Comparison of ENCODE assay signal across 8 mouse cellular contexts in the genomic region with DNA sequence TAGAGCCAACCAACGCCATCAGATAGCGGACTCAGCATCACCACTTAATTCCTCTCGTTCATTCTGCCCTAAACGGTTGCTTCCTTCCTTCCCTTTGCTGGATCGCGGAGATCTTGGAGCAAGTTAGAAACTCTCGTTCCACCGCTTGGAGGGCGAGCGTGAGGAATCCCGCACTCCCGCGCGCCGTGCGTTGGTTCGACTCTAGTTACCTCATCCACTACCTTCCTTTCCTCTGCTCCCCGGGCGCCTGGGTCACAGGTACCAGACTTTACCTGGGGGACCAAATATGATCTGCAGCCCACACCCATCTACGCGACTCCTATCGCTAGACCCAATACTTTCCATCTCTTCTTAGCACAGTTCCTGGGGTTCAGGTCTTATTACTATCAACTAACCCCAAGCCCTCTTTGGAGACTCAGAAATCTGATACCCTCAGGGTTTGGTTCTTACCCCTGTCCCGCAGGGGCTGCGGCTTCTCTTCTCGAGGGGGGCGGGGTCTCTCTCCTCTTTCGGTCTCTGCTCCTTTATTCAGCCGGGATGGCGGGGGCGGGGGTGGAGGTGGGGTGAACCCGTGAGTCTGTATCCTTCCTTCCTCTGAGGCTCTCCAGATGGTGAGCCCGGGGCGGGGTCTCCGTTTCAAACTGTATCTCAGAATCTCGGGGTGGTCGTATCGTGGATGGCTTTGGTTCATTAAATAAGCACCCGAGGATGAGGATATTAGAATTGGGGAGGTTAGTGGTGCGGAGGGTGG. TPM values are rescaled to one million over a fixed set of nuclear protein-coding genes. Genes with fewer than 3 reads are reported as not detected.
A peak's percentile ranks its signal among the peaks of the same experiment; 100 is the strongest.
DNase-seq lines count a peak whose midpoint lies in the region; ATAC-seq and TF ChIP-seq lines count a peak whose summit lies in the region.

A gene (minus strand): TSS at position 539 of the 751 bp plus-strand sequence.

- H3K4me3 ChIP-seq in layer of hippocampus, adult 2 months = peak within 1 kb of the TSS; percentile 48
- H3K4me3 ChIP-seq in heart, embryonic 11.5 days (ENCODE audit: low read depth, low read length) = peak within 1 kb of the TSS; percentile 48
- H3K4me3 ChIP-seq in midbrain, postnatal 0 days (ENCODE audit: low read depth, low read length) = peak within 1 kb of the TSS; percentile 29

- peak within 1 kb of the TSS; percentile 75 for H3K9ac ChIP-seq in heart, embryonic 11.5 days (ENCODE audit: low read depth, low read length)
- H3K9ac ChIP-seq in midbrain, postnatal 0 days (replicated peaks; ENCODE audit: low read length, poor library complexity, severe bottlenecking) = no peak within 1 kb of the TSS

- no peak for ATAC-seq in heart, embryonic 11.5 days (replicated peaks; ENCODE audit: insufficient number of reproducible peaks, low FRiP score, low TSS enrichment)
- ATAC-seq in midbrain, postnatal 0 days (ENCODE audit: low FRiP score) = no peak

- H3K4me2 ChIP-seq in heart, embryonic 11.5 days = peak within 1 kb of the TSS; percentile 68
- peak within 1 kb of the TSS; percentile 45 for H3K4me2 ChIP-seq in midbrain, postnatal 0 days (ENCODE audit: low read depth, low read length, poor library complexity, severe bottlenecking)

- no peak for DNase-seq in layer of hippocampus, adult 2 months (ENCODE audit: low spot score in 2 of 2)
- no peak for DNase-seq in layer of hippocampus, adult 9-10 months (ENCODE audit: low spot score)
- DNase-seq in adrenal gland, postnatal 4 days (ENCODE audit: low spot score in 2 of 2) = no peak
- peak; percentile 69 for DNase-seq in kidney, postnatal 14 days
- no peak for DNase-seq in midbrain, postnatal 0 days (ENCODE audit: low spot score)
- no peak for DNase-seq in urinary bladder, adult 2 months (ENCODE audit: low spot score)
- DNase-seq in left cerebral cortex, adult 8-10 months (ENCODE audit: low spot score in 2 of 2) = no peak

- WGBS in heart, embryonic 11.5 days (ENCODE audit: insufficient replicate concordance) = 4% methylated on average over 39 of the region's 39 CpGs
- 2% methylated on average over 39 of the region's 39 CpGs for WGBS in midbrain, postnatal 0 days

- peak within 1 kb of the TSS; percentile 76 for H3K27ac ChIP-seq in layer of hippocampus, adult 2 months
- peak within 1 kb of the TSS; percentile 93 for H3K27ac ChIP-seq in heart, embryonic 11.5 days (ENCODE audit: low read depth, low read length)
- H3K27ac ChIP-seq in midbrain, postnatal 0 days (ENCODE audit: low read depth, low read length) = 0 out of 2 replicates have a peak within 1 kb of the TSS, but pooled peaks have one; percentile 2

- H3K4me1 ChIP-seq in heart, embryonic 11.5 days (ENCODE audit: control insufficient read depth, insufficient read depth, low read length) = peaks cover 44% of the 10 kb centered on the region
- H3K4me1 ChIP-seq in midbrain, postnatal 0 days (ENCODE audit: insufficient read depth, low read length) = no peaks in the 10 kb centered on the region; the same call in 1 of the 2 replicates

- peaks cover 55% of the 10 kb centered on the region for H3K27me3 ChIP-seq in heart, embryonic 11.5 days (ENCODE audit: control insufficient read depth, insufficient read depth, low read length)
- peaks cover 24% of the 10 kb centered on the region for H3K27me3 ChIP-seq in midbrain, postnatal 0 days (ENCODE audit: insufficient read depth, low read length)

- H3K9me3 ChIP-seq in heart, embryonic 11.5 days (replicated peaks; ENCODE audit: control insufficient read depth, low read length) = no peaks in the 10 kb centered on the region
- H3K9me3 ChIP-seq in midbrain, postnatal 0 days (ENCODE audit: low read length) = no peaks in the 10 kb centered on the region

- H3K36me3 ChIP-seq in heart, embryonic 11.5 days (ENCODE audit: control insufficient read depth, insufficient read depth, low read length) = no peaks in the 10 kb centered on the region
- 0 out of 2 replicates have a peak, but pooled peaks cover under 1% of the 10 kb centered on the region for H3K36me3 ChIP-seq in midbrain, postnatal 0 days (ENCODE audit: insufficient read depth, low read length)

- no peak for TF ChIP-seq CTCF in layer of hippocampus, adult 2 months (conservative IDR thresholded peaks at IDR 0.05)
- no peak for TF ChIP-seq CTCF in midbrain, postnatal 0 days (IDR thresholded peaks at IDR 0.05)

RNA-seq across cellular contexts. Expression of the gene that starts here (rescaled TPM):
- total RNA-seq in layer of hippocampus, adult 2 months (2021) = 1 to 10 TPM in 1 of 2 experiments, under 1 TPM in 1; 0.83 to 1.4 TPM
- 10 to 100 TPM; 23.8 to 33.4 TPM for total RNA-seq in adrenal gland, postnatal 4 days (2021)
- 11.9 and 13.0 TPM in 2 replicates for polyA plus RNA-seq in heart, embryonic 11.5 days (2014; fragmentation: Nextera tagmentation; extraction: Ambion mirVana)
- total RNA-seq in midbrain, postnatal 0 days (2014; rRNA removed) = 3.8 and 6.8 TPM in 2 replicates
- polyA plus RNA-seq in midbrain, postnatal 0 days (2015; fragmentation: Nextera tagmentation; extraction: Ambion mirVana) = 2.4 and 2.7 TPM in 2 replicates
- 4.0 and 4.1 TPM in 2 replicates for polyA plus RNA-seq in urinary bladder, adult 2 months (2012; rRNA removed)
- total RNA-seq in left cerebral cortex, adult 8-10 months (2022) = 1 to 10 TPM; 1.0 to 2.2 (median 1.9) TPM

Comparison
In these comparisons a context has a peak if more than half of its experiments do, and no peak if none do; other contexts are left out.
1. H3K27ac ChIP-seq: peak in every context shown above with its lines; median percentile 93 in heart, embryonic 11.5 days; 76 in layer of hippocampus, adult 2 months; 2 in midbrain, postnatal 0 days.